Mouse (Mus musculus) sigmoid colon, adult 10 weeks (tissue): Measurements from ENCODE around the gene Slc25a36. TPM values are rescaled to one million over a fixed set of nuclear protein-coding genes. Genes with fewer than 3 reads are reported as not detected.

ENCODE experiments used
- polyA plus RNA-seq: library from polyadenylated mRNA; stranded (reverse); fragments of 350-450 nt; fragmentation: Illumina TruSeq; extraction: RNeasy Lipid Tissue Mini Kit (QIAGEN cat#74804); gene quantifications from one replicate; pipeline ENCODE4 v1.2.3, GENCODE M21; 2014; ENCODE audit warnings: low read depth, low replicate concordance

Gene Slc25a36
- polyA plus RNA-seq: 248 TPM

DNA sequence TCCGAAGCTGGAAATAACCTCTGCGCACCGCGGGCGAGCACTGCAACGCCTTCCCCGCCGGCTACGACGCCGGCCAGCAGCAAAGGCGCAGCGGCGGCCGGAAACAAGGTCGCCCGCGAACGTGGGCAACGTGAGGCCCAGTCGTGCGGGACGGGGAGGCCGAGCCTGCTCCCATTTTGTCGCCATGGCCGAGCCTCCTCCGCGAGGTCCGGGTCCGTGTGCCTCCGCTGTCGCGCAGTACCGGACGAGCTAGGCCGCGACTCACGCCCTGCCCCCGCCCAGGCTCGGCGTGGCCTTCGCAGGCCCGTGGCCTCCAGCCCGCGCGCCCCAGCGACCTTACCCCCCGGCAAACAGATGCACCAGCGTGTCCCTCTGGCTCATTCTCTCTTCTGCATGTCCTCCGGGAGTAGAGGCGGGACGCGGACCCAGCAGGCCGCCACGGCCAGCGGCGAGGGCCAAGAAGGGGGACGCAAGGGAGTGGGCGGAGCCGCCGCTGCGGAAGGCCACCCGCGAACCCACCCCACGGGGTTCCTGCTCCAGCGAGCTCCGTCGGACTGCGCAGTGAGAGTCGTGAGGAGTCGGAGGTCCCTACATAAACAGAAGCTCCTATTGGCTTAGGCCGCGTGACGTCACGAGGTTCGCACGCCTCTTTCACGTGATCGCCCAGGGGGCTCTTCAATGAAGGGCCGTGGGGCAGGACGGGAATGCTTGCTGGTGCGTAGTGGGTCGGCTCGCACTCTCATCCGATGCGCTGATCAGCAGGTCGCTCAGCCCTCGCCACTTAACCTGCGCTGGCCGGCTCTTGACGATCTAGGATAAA lies at the start of gene Slc25a36:
Gene Slc25a36, minus strand, starts transcription at position 587 of the 820 bp plus-strand sequence.

Other genes starting within 250 kb of the Slc25a36 start
- gene Pxylp1, start 218.5 kb downstream of the Slc25a36 start, polyA plus RNA-seq: 37.2 TPM
- gene Spsb4, start 92.3 kb downstream of the Slc25a36 start, polyA plus RNA-seq: 1.4 TPM